Mouse (Mus musculus) lung, adult 2 months (tissue): ENCODE measurements around the gene Ccr9. TPM values are rescaled to one million over a fixed set of nuclear protein-coding genes. Genes with fewer than 3 reads are reported as not detected.
A peak's percentile ranks its signal among the peaks of the same experiment; 100 is the strongest.

Experiments used
- DNase-seq: peaks from one replicate; pipeline ENCODE4 v3.0.0; 2022
- H3K4me1 ChIP-seq: fragments of 200-500 bp; 2 replicates; pipeline ENCODE4 v1.6.1; 2011; ENCODE audit warnings: low read length; ENCODE audit not compliant: control insufficient read depth, insufficient read depth
- H3K4me3 ChIP-seq: fragments of 200-500 bp; replicated peaks from 2 replicates; pipeline ENCODE3; 2011; ENCODE audit warnings: low read depth, mild to moderate bottlenecking, control low read depth, low read length; ENCODE audit errors: extremely low read depth
- CTCF ChIP-seq: fragments of 200-500 bp; IDR thresholded peaks from 2 replicates; pipeline ENCODE4 v1.5.1; 2011; ENCODE audit warnings: mild to moderate bottlenecking, low read length, control low read depth; ENCODE audit not compliant: insufficient read depth
- POLR2A ChIP-seq: fragments of 200-500 bp; IDR thresholded peaks from 2 replicates; pipeline ENCODE4 v1.6.1; 2011; ENCODE audit warnings: low read depth, mild to moderate bottlenecking, control low read depth, low read length, borderline replicate concordance; ENCODE audit errors: extremely low read depth
- WGBS: fragments of 180-500 bp; shearing (Covaris S2); methylation state at CpG from one replicate; pipeline ENCODE4 v1.1.7; 2018; 5-methylcytosine and 5-hydroxymethylcytosine counted together
- polyA plus RNA-seq: library from polyadenylated mRNA; depleted of rRNA; stranded (reverse); fragments of >200 nt; gene quantifications from 2 replicates; pipeline ENCODE4 v1.2.3, GENCODE M21; 2012; rRNA removed

Ccr9 gene
- 0.67 and 0.84 TPM in 2 replicates for polyA plus RNA-seq

DNA sequence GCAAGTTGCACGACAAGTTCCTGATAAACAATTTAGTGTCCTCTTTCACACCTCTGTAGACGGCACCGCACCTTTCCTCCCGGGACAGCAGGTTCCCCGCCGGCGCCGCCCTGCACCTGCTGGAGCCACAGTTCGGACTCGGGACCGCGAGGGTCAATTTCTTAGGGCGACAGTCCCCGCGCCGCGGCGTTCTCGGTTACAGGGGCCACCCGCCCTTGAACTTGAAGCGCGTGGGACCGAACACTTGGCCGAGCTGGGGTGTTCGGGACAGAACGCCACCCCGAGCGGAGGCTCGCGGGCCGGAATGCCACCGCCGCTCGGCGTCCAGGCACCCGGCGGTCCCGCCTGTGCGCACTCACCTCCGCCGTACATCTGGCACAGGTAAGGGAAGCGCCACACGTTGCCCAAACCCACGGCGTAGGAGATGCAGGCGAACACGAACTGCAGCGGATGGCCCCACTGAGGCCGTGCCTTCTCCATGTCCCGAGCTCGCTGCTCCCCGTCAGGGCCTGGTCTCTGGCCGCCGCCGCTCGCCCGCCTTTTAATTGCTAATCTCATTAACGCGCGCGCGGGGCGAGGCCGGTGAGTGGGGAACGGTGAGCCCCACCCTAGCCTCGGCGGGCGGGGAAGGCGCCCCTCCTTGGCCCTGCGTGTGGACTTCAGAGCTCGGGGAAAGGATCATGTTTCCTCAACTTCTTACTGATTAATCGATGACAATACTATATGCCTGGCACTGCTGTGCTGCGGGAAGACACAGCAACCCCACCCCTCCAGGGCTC, at the start of gene Ccr9, which contains the start of gene Slc6a20a:
Gene Ccr9 (plus strand): TSS at position 113 of the 779 bp plus-strand sequence.
Gene Slc6a20a (minus strand): TSS at position 559 of the 779 bp plus-strand sequence.
- Histone ChIP-seq H3K4me1 (peaks cover 2% of the 10 kb centered on the region; the same call in 1 of the 2 replicates), H3K4me3 (peak within 1 kb of the TSS; percentile 53)
- TF ChIP-seq POLR2A (no peak), CTCF (no peak)
- peak; percentile 21 for DNase-seq
- WGBS: 1% methylated on average over 73 of the region's 73 CpGs

DNA sequence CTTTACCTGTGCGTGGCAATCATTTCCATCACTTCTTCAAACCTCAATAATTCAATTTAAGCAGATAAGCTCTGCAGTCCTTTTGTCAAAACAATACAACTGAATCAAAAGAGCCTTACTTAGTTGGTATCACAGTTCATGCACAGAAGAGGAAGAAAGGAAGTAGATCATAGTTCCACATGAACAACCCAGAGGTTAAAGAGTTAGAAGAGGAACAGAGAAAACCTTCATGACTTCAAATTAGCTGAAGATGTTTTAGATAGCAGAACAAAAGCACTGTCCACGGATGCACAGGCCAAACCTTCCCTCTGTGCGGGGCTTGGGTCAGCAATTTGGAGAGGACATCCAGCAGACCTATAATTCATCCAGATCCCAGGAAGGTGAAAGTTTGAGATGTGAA, 46.6 kb upstream of the Ccr9 start:
- H3K4me3 ChIP-seq: no peak overlapping the region
- DNase-seq: no peak
- 72% methylated on average over 3 of the region's 3 CpGs for WGBS
- no peaks in the 10 kb centered on the region for H3K4me1 ChIP-seq
- TF ChIP-seq POLR2A: no peak

DNA sequence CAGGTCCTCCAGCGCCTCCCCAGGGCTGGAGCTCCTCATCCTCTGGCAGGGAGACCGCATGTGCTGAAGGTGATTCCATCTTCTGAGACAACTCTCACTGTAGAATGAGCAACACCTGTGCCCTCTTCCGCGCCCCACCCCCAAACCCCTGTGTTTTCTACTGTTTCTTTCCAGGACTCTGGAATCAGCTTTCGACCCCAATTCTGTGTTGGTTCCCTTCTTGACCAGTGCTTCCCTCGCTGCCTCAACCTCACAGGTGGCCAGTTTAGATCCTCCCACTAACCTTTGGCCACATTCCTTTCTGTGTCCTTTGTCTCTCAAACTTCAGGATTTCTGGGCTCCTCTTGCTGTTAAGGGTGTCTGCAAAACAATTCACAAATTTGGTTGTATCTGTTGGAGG, 46.0 kb upstream of the Ccr9 start, which contains the start of gene Slc6a20b:
Gene Slc6a20b (minus strand): TSS at position 285 of the 400 bp plus-strand sequence.
- WGBS: 79% methylated on average over 6 of the region's 6 CpGs
- no peak for DNase-seq
- H3K4me3 ChIP-seq: no peak within 1 kb of the TSS
- no peaks in the 10 kb centered on the region for H3K4me1 ChIP-seq
- TF ChIP-seq CTCF (no peak), POLR2A (no peak)

DNA sequence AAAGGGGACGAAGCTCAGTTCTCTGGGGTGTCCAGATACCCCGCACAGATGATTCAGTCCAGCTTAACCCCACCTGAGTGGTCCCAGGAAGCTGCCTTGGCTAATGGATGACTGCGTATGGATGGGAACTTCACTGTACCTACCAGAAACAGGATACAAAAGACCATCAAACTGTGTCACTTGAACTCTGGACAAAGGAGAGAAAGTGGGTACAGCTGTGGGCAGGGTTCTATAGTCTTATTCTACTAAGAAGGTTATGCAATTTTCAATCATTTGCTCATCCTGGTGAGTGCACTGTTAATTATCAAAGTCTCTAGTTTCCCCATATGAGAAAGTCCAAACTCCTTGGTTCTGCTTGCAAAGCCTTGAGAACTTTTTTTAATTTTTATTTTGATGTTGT, 45.2 kb upstream of the Ccr9 start:
- Histone ChIP-seq H3K4me3 (no peak overlapping the region), H3K4me1 (no peaks in the 10 kb centered on the region)
- no peak for TF ChIP-seq CTCF
- no peak for TF ChIP-seq POLR2A
- WGBS: 87% methylated on average over 3 of the region's 3 CpGs
- DNase-seq: no peak

DNA sequence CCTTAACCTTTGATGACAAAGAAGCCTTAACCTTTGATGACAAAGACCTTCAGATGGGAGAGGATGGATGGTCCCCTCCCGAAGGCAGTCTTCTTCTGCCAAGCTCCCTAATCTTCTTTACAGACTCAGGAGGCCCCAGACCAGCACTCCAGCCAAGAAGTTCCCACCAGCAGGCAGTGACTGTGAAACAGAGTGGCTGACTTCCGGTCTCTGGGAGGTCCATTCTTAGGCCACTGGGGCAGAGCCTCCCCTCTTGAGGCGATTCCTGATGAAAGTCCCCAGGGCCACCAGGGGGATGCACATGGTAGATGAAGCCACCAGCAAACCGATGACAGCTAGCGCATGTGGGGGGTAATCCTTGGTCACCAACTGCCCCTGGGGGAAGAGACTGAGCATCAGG, 41.5 kb upstream of the Ccr9 start:
- WGBS: 66% methylated on average over 5 of the region's 5 CpGs
- no peaks in the 10 kb centered on the region for H3K4me1 ChIP-seq
- TF ChIP-seq POLR2A: no peak
- no peak for TF ChIP-seq CTCF
- no peak for DNase-seq
- no peak overlapping the region for H3K4me3 ChIP-seq

DNA sequence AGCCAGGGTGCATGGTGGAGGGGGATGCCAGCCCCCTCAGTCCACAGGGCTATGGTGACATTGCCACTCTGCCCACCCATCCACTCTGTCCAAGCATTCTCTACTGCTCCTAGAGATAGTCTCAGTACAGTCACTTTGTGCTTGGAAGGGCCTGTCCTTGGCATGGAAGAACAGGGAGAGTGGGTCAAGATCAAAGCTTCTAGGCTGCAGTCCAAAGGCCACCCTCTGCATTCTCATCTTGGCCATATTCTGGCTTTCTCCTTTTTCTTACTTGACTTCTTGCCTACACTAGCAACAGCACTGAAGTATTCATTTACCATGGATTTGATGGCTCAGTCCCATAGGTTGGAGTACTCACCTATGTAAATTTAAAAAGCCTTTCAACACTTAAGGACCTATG, 40.0 kb upstream of the Ccr9 start:
- no peak for DNase-seq
- Histone ChIP-seq H3K4me3 (no peak overlapping the region), H3K4me1 (no peaks in the 10 kb centered on the region)
- no peak for TF ChIP-seq CTCF

DNA sequence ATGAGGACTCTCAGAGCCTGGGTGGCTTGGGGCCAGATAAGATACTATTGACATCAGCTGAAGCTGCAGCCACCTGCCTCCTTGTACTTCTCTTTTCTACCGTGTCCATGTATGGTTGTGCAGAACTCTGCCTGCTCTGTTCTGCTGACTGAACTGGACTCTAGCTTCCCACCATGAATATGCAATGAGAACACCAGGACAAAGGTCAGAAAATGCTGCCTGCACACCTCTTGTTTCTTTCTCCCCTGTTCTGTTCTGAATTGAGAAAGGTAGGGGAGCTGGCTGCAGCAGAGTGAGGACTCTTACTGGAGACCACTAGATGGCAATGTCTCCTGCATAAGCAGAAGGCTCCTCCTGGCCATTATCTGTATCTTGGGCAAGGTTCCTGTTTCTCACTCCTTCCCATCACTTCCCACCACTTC, 39.6 kb upstream of the Ccr9 start:
- Histone ChIP-seq H3K4me3 (no peak overlapping the region), H3K4me1 (no peaks in the 10 kb centered on the region)
- WGBS: 42% methylated on average over 1 of the region's 1 CpGs
- TF ChIP-seq POLR2A (no peak), CTCF (peak; percentile 27; the same call in 1 of the 2 replicates)
- DNase-seq: no peak

DNA sequence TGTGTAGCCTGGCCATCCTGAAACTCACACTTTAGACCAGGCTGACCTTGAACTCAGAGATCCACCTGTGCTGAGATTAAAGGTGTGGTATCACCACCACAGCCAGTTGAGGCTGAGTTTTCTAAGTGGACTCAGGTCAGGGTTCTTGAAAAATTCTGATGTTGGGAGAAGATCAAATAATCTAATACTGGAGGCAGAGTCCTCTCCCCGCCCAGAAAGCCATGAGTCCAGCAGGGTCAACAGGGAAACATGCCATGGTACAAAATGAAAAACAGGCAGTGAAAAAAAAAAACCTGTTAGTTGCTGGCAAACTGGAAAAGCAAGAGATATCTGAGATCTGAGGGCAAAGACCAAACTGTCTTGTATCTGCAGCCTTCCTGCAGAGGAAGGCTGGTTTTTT, 38.1 kb upstream of the Ccr9 start:
- Histone ChIP-seq H3K4me1 (no peaks in the 10 kb centered on the region), H3K4me3 (no peak overlapping the region)
- WGBS: 71% methylated on average over 1 of the region's 1 CpGs
- no peak for DNase-seq
- TF ChIP-seq CTCF: no peak

DNA sequence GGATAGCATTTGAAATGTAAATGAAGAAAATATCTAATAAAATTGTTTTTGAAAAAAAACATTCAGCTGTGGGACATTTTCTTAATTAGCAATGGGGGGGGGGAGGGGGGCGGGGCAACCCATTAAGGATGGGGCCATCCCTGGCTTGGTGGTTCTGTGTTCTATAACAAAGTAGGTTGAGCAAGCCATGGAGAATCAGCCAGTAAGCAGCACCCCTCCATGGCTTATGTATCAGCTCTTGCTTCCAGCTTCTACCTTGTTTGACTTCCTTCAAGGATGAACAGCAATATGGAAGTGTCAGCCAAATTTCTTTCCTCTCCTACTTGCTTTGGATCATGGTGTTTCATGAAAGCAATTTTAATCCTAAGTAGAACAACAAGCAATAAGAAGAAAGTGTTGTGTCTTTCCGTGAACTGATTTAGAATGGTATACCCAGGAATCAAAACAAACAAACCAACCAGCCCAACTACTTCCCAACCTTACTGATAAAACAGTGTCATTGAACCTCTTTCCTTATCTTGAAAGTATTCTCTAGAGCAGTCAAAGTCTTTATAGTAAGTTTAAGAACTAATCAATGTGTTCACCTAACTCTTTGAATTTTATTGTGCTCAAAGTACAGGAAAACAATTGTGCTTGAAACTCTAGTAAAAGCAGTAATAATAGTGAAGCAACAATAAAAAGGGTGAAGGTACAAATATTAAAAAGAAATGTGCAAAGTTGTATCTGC, 28.3 kb upstream of the Ccr9 start:
- H3K4me3 ChIP-seq: no peak overlapping the region
- TF ChIP-seq CTCF (no peak), POLR2A (no peak)
- no peaks in the 10 kb centered on the region for H3K4me1 ChIP-seq
- DNase-seq: no peak
- WGBS: 61% methylated on average over 2 of the region's 2 CpGs

DNA sequence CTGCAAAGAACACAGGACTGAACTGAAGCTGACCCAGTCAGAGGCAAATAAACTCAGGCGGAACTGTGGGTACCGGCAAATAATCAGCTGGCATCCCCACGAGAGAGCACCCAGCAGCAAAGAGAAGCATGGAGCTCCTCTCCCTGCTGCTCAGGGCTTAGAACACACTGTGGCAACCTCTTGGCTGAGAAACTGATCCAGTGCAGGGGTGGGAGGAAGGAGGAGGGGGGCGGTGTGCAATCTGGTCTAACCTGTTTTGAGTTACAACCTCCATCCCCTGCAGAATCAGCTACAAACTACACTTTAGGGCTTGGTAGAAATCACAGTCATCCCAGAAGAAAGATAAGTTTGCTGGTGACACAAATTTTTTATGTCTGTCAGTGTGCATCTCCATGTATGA, 26.9 kb upstream of the Ccr9 start:
- TF ChIP-seq POLR2A (no peak), CTCF (no peak)
- Histone ChIP-seq H3K4me3 (no peak overlapping the region), H3K4me1 (no peaks in the 10 kb centered on the region)
- 43% methylated on average over 4 of the region's 4 CpGs for WGBS
- no peak for DNase-seq
